Mouse (Mus musculus): ENCODE data around the gene Ldhb. TPM values are rescaled to one million over a fixed set of nuclear protein-coding genes. Genes with fewer than 3 reads are reported as not detected.

Gene Ldhb
- total and polyA plus RNA-seq, 3 experiments = 0.25 to 0.59 TPM; not detected in 1

DNA sequence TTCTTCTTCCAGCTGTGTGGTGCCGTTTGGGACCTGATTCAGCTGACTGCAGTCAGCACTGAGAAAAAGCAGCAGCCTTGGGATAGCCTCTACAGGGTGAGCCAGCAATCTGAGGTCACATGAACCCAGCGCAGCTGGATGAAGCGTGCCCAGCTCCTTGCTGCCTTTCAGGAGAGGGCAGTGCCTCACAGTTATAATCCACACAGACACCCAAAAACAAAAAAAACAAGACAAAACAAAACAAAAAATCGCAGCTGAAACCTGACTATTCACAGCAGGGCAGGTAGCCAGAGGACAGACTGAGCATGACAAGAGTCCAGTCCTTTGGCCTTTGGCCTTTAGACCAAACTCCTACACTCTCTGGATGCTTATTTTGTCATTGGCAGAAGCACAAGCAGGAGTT lies 35.0 kb downstream of the Ldhb start, which contains the start of gene Gys2:
TSS of gene Gys2 (minus strand) at position 309 of the 403 bp plus-strand sequence.
- no peak within 1 kb of the TSS for H3K27ac ChIP-seq (ENCODE audit: insufficient read depth, low read depth)
- dilution Hi-C loops (cut with MboI; ENCODE audit: extremely low pct_ligation_motif_present, extremely low pct_unique_long_range_greater_than_20kb, low sequenced_read_pairs) (no loop called here), in situ Hi-C loops (cut with MboI; ENCODE audit: low pct_ligation_motif_present, low pct_unique_long_range_greater_than_20kb, low sequenced_read_pairs) (no loop called here)
- no peak within 1 kb of the TSS for H3K9ac ChIP-seq (ENCODE audit: insufficient read depth, low read depth)
- no peak within 1 kb of the TSS for H3K4me3 ChIP-seq (replicated peaks in 1 of 3; ENCODE audit: low read depth in 2 of 3, low read length in 2 of 3, poor library complexity in 1 of 3)
- H3K27me3 ChIP-seq (replicated peaks) = no peaks in the 10 kb centered on the region
- H3K4me1 ChIP-seq (ENCODE audit: control insufficient read depth in 1 of 2, insufficient read depth in 2 of 2) = no peaks in the 10 kb centered on the region
- H3K79me2 ChIP-seq (replicated peaks; ENCODE audit: control insufficient read depth, extremely low read depth, insufficient read depth, poor library complexity, severe bottlenecking) = no peaks in the 10 kb centered on the region
- TF ChIP-seq MAFK (IDR thresholded peaks at IDR 0.05; ENCODE audit: insufficient replicate concordance, low read length) = no peak
- no peak for TF ChIP-seq TBP (conservative IDR thresholded peaks at IDR 0.05; ENCODE audit: low read depth, low read length)
- TF ChIP-seq ZMIZ1 (IDR thresholded peaks at IDR 0.05; ENCODE audit: low read depth, low read length) = no peak
- TF ChIP-seq MAZ (IDR thresholded peaks at IDR 0.05; ENCODE audit: low read depth, low read length) = no peak
- TF ChIP-seq ELF1 (IDR thresholded peaks at IDR 0.05; ENCODE audit: low read depth, low read length) = no peak
- no peak for TF ChIP-seq E2F4 (IDR thresholded peaks at IDR 0.05; ENCODE audit: insufficient replicate concordance, low read depth, low read length)
- no peak for TF ChIP-seq TCF12 (IDR thresholded peaks at IDR 0.05; ENCODE audit: low read depth, low read length)
- no peak within 1 kb of the TSS for H3K4me2 ChIP-seq (ENCODE audit: insufficient read depth, low read depth, poor library complexity, severe bottlenecking)
- H3K36me3 ChIP-seq (replicated peaks in 1 of 2; ENCODE audit: control insufficient read depth in 1 of 2, insufficient read depth in 1 of 2, low read length in 1 of 2) = no peaks in the 10 kb centered on the region
- no peak for DNase-seq (ENCODE audit: extremely low read depth)
- no peaks in the 10 kb centered on the region for H3K9me3 ChIP-seq (replicated peaks; ENCODE audit: low read length)

DNA sequence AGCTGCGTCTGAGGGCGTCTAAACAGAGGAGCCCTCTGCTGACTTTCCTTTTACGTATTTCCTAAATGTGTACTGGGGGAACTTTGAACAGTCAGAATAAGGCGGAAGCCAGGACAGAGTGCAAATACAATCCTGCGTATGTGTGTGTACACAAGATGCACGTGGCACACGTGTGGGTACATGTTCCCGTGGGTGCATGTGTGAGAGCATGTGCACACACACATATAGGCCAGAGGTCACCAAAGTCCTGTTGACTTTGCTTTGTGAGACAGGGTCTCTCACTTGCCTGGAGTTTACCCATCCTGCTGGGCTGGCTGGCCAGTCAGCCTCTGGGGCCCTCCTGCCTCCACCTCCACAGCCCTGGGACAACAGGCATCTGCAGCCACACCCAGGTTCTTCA lies 36.6 kb downstream of the Ldhb start:
- DNase-seq (ENCODE audit: extremely low read depth) = no peak
- H3K4me3 ChIP-seq (replicated peaks in 1 of 3; ENCODE audit: low read depth in 2 of 3, low read length in 2 of 3, poor library complexity in 1 of 3) = no peak overlapping the region
- H3K27ac ChIP-seq (ENCODE audit: insufficient read depth, low read depth) = no peak overlapping the region
- TF ChIP-seq ZNF384 (IDR thresholded peaks at IDR 0.05; ENCODE audit: low read depth, low read length) (no peak), MAZ (IDR thresholded peaks at IDR 0.05; ENCODE audit: low read depth, low read length) (no peak), RAD21 (IDR thresholded peaks at IDR 0.05; ENCODE audit: low read depth, low read length) (no peak), BHLHE40 (IDR thresholded peaks at IDR 0.05; ENCODE audit: low read depth, low read length) (no peak), KAT2A (IDR thresholded peaks at IDR 0.05; ENCODE audit: insufficient replicate concordance, low read length) (no peak), POLR2A (IDR thresholded peaks at IDR 0.05; ENCODE audit: low read depth, low read length) (no peak), SIN3A (IDR thresholded peaks at IDR 0.05; ENCODE audit: low read length) (no peak), CHD1 (IDR thresholded peaks at IDR 0.05; ENCODE audit: low read depth, low read length) (no peak), ELF1 (IDR thresholded peaks at IDR 0.05; ENCODE audit: low read depth, low read length) (no peak), CTCF (conservative IDR thresholded peaks at IDR 0.05 in 1 of 2, IDR thresholded peaks at IDR 0.05 in 1 of 2; ENCODE audit: low read depth in 2 of 2, low read length in 2 of 2) (no peak), SMC3 (IDR thresholded peaks at IDR 0.05; ENCODE audit: low read depth, low read length) (no peak)
- H3K36me3 ChIP-seq (replicated peaks in 1 of 2; ENCODE audit: control insufficient read depth in 1 of 2, insufficient read depth in 1 of 2, low read length in 1 of 2) = no peaks in the 10 kb centered on the region
- dilution Hi-C loops (cut with MboI; ENCODE audit: extremely low pct_ligation_motif_present, extremely low pct_unique_long_range_greater_than_20kb, low sequenced_read_pairs) = no loop called here
- H3K79me2 ChIP-seq (replicated peaks; ENCODE audit: control insufficient read depth, extremely low read depth, insufficient read depth, poor library complexity, severe bottlenecking) = no peaks in the 10 kb centered on the region
- no peaks in the 10 kb centered on the region for H3K4me1 ChIP-seq (ENCODE audit: control insufficient read depth in 1 of 2, insufficient read depth in 2 of 2)
- in situ Hi-C loops (cut with MboI; ENCODE audit: low pct_ligation_motif_present, low pct_unique_long_range_greater_than_20kb, low sequenced_read_pairs) = no loop called here
- no peaks in the 10 kb centered on the region for H3K9me3 ChIP-seq (replicated peaks; ENCODE audit: low read length)
- no peak overlapping the region for H3K4me2 ChIP-seq (ENCODE audit: insufficient read depth, low read depth, poor library complexity, severe bottlenecking)
- no peak overlapping the region for H3K9ac ChIP-seq (ENCODE audit: insufficient read depth, low read depth)
- H3K27me3 ChIP-seq (replicated peaks) = no peaks in the 10 kb centered on the region
